Mouse (Mus musculus): Measurements from ENCODE around the gene Epha2.

DNA sequence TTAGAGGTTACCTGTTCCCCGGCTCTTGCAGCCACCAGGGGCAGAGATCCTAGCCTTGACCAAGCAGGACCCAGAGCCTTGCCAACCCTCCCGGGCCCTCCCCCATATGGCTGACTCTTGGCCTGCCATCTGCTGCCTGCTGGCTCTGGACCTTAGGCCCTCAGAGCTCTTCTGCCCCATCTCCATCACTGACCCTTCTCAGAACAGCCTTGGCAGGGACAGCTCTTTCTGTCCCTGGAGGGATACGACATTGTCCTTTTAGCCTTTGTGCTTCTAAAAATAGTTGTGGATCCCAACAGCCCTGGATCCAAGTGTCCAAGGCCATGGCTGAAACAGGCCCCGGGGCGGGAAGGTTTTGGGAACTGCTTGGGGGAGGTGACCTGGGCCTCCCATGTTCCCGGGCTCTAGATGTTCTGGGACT is 23.7 kb downstream of the Epha2 start:
- no peak for TF ChIP-seq POLR2A (IDR thresholded peaks at IDR 0.05; ENCODE audit: extremely low read depth, insufficient read depth, low read length)
- peak; percentile 51 for TF ChIP-seq CTCF (IDR thresholded peaks at IDR 0.05; ENCODE audit: low read depth, low read length)
